Mouse (Mus musculus) limb, embryonic 12.5 days (tissue): Measurements from ENCODE around the gene Pex6. TPM values are rescaled to one million over a fixed set of nuclear protein-coding genes. Genes with fewer than 3 reads are reported as not detected.

Experiments
- ATAC-seq: fragments of 200-750 bp; cut with Nextera tagmentation; 2 replicates; pipeline ENCODE4 v1.8.0; 2017; ENCODE audit warnings: low read depth, moderate TSS enrichment; ENCODE audit not compliant: insufficient number of reproducible peaks, insufficient read depth, low FRiP score, low TSS enrichment
- H3K27ac ChIP-seq: fragments of 300-500 bp; sonication (generic); 2 replicates; pipeline ENCODE4 v1.5.1; 2016; ENCODE audit warnings: mild to moderate bottlenecking, moderate library complexity
- H3K27me3 ChIP-seq: fragments of 300-500 bp; sonication (generic); 2 replicates; pipeline ENCODE4 v1.6.1; 2016; ENCODE audit warnings: mild to moderate bottlenecking, moderate library complexity
- H3K36me3 ChIP-seq: fragments of 300-500 bp; sonication (generic); 2 replicates; pipeline ENCODE4 v1.6.1; 2016; ENCODE audit warnings: mild to moderate bottlenecking, moderate library complexity
- H3K4me1 ChIP-seq: fragments of 300-500 bp; sonication (generic); replicated peaks from 2 replicates; pipeline ENCODE4 v1.6.1; 2016
- H3K4me2 ChIP-seq: fragments of 300-500 bp; sonication (generic); 2 replicates; pipeline ENCODE4 v1.6.1; 2016; ENCODE audit warnings: mild to moderate bottlenecking, moderate library complexity
- H3K4me3 ChIP-seq: fragments of 300-500 bp; sonication (generic); replicated peaks from 2 replicates; pipeline ENCODE4 v1.5.1; 2016; ENCODE audit warnings: mild to moderate bottlenecking
- H3K9ac ChIP-seq: fragments of 300-500 bp; sonication (generic); replicated peaks from 2 replicates; pipeline ENCODE4 v1.6.1; 2016; ENCODE audit warnings: mild to moderate bottlenecking, moderate library complexity
- H3K9me3 ChIP-seq: fragments of 300-500 bp; sonication (generic); 2 replicates; pipeline ENCODE4 v1.6.1; 2016; ENCODE audit warnings: mild to moderate bottlenecking, moderate library complexity
- WGBS: fragments of 180-500 bp; shearing (Covaris S2); methylation state at CpG from one replicate; pipeline ENCODE4 v1.1.7; 2016; 5-methylcytosine and 5-hydroxymethylcytosine counted together
- polyA plus RNA-seq: library from polyadenylated mRNA; unstranded; fragments of >200 nt; fragmentation: Nextera tagmentation; extraction: Ambion mirVana; gene quantifications from 2 replicates; pipeline ENCODE4 v1.2.1, GENCODE M21; 2016

Pex6 gene
- 37.7 and 42.1 TPM in 2 replicates for polyA plus RNA-seq

DNA sequence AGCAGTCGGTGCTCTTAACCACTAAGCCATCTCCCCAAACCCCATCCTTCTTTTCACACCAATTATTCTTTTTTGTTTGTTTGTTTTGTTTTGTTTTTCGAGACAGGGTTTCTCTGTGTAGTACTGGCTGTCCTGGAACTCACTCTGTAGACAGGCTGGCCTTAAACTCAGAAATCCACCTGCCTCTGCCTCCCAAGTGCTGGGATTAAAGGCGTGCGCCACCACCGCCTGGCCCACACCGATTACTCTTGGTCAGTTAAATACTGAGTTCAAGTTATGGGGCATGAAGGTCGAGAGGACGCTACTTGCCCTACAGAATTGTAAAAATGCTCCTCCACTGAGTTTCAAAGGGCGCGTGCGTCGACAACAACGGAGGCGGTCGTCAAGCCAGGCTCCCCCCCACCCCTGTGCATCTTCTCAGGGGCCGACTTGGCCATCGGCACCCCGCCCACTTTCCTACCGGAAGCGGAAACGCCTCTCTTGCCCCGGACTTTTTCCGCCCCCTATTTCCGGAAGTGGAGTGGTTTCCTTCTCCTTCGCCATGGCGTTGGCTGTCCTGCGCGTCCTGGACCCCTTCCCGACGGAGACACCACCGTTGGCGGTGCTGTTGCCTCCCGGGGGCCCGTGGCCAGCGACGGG lies at the start of gene Pex6:
TSS of gene Pex6 (plus strand) at position 505 of the 639 bp plus-strand sequence.
- H3K4me3 ChIP-seq = peak within 1 kb of the TSS; percentile 100
- ATAC-seq = peak; percentile 76; the same call in 1 of the 2 replicates
- peak within 1 kb of the TSS; percentile 94 for H3K9ac ChIP-seq
- H3K27me3 ChIP-seq = no peaks in the 10 kb centered on the region
- WGBS = 8% methylated on average over 36 of the region's 36 CpGs
- H3K36me3 ChIP-seq = peaks cover 27% of the 10 kb centered on the region
- H3K9me3 ChIP-seq = no peaks in the 10 kb centered on the region
- peaks cover 19% of the 10 kb centered on the region for H3K4me1 ChIP-seq
- peak within 1 kb of the TSS; percentile 78 for H3K27ac ChIP-seq
- peak within 1 kb of the TSS; percentile 99 for H3K4me2 ChIP-seq

DNA sequence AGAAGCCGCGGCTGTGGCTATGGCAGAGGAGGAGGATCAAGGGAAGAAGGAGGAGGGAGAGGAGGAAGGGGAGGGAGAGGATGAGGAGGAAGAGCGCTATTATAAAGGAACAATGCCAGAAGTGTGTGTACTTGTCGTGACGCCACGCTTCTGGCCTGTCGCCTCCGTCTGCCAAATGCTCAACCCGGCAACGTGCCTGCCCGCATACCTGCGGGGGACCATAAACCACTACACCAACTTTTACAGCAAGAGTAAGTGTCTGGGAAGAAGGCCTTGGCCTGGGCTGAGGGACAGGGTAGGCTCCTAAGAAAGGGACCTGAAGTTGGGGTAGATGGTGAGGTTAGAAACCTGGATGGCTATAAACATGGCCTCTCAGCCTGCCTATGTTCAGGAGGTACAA lies 49.3 kb upstream of the Pex6 start:
- H3K4me2 ChIP-seq = no peak overlapping the region
- H3K27me3 ChIP-seq = no peaks in the 10 kb centered on the region
- ATAC-seq = no peak
- no peak overlapping the region for H3K27ac ChIP-seq
- 80% methylated on average over 12 of the region's 12 CpGs for WGBS
- no peak overlapping the region for H3K4me3 ChIP-seq
- H3K36me3 ChIP-seq = peaks cover 99% of the 10 kb centered on the region
- no peak overlapping the region for H3K9ac ChIP-seq
- no peaks in the 10 kb centered on the region for H3K4me1 ChIP-seq
- no peaks in the 10 kb centered on the region for H3K9me3 ChIP-seq

DNA sequence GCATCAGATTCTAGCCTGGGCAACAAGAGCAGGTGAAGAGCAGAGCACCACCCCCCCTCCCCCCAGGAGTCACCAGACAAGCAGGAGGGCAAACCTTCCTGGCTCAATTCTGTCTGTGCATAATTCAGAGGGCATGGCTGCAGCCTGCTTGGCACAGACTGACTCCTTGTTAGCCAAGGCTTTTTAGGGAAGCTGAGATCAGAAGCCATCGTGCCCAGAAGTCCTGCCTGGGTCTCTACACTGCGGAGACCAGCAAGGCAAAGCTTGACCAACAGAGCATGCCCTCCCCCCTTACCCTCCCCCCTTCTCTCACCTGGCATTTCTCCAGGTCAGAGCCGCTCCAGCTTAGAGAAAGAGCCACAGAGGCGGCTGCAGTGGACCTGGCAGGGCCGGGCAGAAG lies 48.5 kb upstream of the Pex6 start:
- Histone ChIP-seq H3K4me3 (no peak overlapping the region), H3K27me3 (no peaks in the 10 kb centered on the region), H3K36me3 (peaks cover 97% of the 10 kb centered on the region), H3K9ac (no peak overlapping the region), H3K4me1 (no peaks in the 10 kb centered on the region), H3K27ac (no peak overlapping the region), H3K9me3 (no peaks in the 10 kb centered on the region), H3K4me2 (no peak overlapping the region)
- ATAC-seq = no peak
- WGBS = 91% methylated on average over 5 of the region's 5 CpGs

DNA sequence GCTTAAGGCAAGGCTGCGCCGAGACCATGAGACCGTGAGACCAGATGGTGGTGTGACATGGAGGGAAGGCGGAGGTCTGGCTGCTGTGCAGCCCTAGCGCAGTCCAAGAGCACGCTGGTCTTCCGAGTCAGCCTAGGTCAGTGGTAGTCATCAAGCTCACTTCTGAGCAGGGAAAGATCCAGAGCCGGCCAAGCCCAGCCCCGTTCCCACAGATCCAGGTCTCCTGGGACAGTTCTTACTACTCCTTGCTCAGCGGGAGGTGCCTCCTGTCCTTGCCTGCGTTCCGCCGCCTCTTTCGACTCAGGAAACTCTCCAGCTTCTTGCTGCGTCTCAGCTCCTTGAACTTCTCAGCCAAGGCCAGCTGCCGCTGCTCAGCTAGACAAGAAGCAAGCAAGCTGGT lies 43.6 kb upstream of the Pex6 start:
- ATAC-seq = no peak
- Histone ChIP-seq H3K4me2 (no peak overlapping the region), H3K9me3 (no peaks in the 10 kb centered on the region; the same call in 1 of the 2 replicates), H3K27me3 (no peaks in the 10 kb centered on the region), H3K36me3 (peaks cover 84% of the 10 kb centered on the region), H3K4me3 (no peak overlapping the region), H3K9ac (no peak overlapping the region), H3K27ac (no peak overlapping the region), H3K4me1 (no peaks in the 10 kb centered on the region)
- WGBS = 94% methylated on average over 16 of the region's 16 CpGs

DNA sequence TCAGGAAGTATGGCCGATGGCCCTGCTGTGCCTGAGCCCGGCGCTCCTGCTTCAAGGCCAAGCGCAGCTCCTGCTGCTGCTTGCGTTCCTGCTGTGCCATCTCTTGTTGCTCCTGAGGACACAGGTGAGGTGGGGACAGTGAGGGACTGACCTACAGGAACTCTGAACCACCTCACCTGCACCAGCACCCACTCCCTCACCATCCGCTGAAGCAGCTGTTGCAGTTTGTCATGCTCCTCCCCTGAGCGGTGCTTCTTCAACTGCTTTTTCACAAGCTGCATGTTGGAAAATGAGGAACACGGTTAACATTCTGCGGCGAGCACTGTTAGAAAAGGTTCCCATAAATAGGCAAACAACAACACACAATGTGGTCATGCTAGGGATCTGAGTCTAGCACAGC lies 41.4 kb upstream of the Pex6 start:
- H3K4me1 ChIP-seq = peaks cover 15% of the 10 kb centered on the region
- no peak overlapping the region for H3K4me3 ChIP-seq
- peaks cover 68% of the 10 kb centered on the region for H3K36me3 ChIP-seq
- H3K9me3 ChIP-seq = no peaks in the 10 kb centered on the region; the same call in 1 of the 2 replicates
- no peak overlapping the region for H3K27ac ChIP-seq
- H3K9ac ChIP-seq = no peak overlapping the region
- WGBS = 93% methylated on average over 10 of the region's 10 CpGs
- H3K27me3 ChIP-seq = no peaks in the 10 kb centered on the region
- ATAC-seq = no peak
- H3K4me2 ChIP-seq = no peak overlapping the region

DNA sequence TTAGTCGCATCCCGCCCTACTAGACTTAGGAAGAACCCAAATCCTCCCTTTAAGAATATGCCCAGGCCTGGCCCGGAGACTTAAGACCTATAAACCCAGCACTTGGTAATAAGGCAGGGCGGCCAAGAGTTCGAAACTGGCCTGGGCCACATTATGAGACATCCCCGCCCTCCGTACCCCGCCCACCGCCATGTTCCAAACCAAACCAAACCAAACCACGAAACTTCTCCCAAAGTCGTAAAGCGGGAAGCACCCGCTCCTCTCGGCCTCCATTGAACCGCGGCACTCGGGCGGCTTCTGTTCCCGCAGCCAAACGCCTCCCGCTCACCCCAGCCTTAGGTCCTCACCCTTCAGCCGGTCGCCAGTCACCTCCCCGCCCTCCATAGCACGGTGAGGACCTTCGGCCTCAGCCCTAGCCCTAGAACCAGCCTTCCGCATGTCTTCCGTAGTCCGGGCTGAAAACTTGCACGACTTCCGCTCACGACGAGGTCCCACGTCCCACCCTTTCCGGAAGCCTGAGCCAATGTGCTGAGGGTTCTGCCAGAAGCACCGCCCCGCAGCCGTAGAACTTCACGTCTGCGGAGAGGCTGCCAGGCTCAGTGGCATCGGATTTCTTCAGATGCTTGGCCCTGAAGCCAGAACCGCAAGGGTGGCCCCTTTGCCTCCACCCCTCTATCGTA lies 37.3 kb upstream of the Pex6 start, which contains the start of gene Rrp36:
TSS of gene Rrp36 (minus strand) at position 503 of the 680 bp plus-strand sequence.
- H3K27ac ChIP-seq = peak within 1 kb of the TSS; percentile 94
- peak; percentile 88 for ATAC-seq

DNA sequence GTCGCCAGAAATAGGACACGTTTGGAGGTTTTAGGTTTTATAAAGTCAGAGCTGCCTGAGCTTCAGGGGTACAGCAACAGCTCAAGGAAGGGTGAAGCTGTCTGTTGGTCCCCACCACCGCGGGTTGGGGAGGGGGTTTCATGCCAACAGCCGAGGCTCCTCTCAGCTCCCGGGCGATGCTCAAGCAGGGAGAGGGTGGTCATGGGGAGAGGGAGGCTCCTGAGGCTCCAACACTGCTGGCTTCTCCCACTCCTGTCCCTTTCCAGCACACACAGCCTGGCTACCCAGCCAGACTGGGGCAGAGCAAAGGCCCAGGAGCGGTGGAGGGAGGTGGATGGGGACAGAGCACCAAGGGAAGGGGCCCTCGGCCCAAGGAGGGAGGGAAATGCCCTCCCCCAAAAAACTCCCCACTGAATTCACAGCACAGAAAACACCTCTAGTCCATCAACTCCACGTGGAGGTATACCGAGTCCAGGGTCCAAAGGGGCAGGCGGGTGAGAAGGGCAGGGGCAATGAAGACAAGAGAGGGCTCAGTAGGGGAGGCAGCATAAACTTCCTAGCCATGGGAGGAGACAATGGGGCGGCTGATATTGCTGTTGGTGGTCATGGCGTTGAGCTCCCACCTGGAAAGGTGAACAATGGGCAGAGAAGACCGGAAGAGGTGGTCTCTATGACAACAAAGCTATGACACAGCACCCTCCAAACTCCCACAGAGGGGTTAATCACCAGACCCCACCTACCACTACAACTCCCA lies 36.6 kb upstream of the Pex6 start:
- H3K27me3 ChIP-seq = no peaks in the 10 kb centered on the region
- H3K4me3 ChIP-seq = peak overlapping the region; percentile 63
- peaks cover 40% of the 10 kb centered on the region for H3K4me1 ChIP-seq
- WGBS = 20% methylated on average over 15 of the region's 15 CpGs
- ATAC-seq = peak; percentile 24; the same call in 1 of the 2 replicates
- H3K27ac ChIP-seq = peak overlapping the region; percentile 94
- peak overlapping the region; percentile 82 for H3K4me2 ChIP-seq
- no peaks in the 10 kb centered on the region for H3K9me3 ChIP-seq
- H3K9ac ChIP-seq = peak overlapping the region; percentile 83
- H3K36me3 ChIP-seq = peaks cover 61% of the 10 kb centered on the region

More for the DNA sequence above, 37.3 kb upstream of the Pex6 start, which contains the start of gene Rrp36:
- H3K9me3 ChIP-seq = no peaks in the 10 kb centered on the region; the same call in 1 of the 2 replicates
- H3K27me3 ChIP-seq = no peaks in the 10 kb centered on the region
- 1% methylated on average over 43 of the region's 43 CpGs for WGBS
- H3K36me3 ChIP-seq = peaks cover 66% of the 10 kb centered on the region
- peak within 1 kb of the TSS; percentile 83 for H3K9ac ChIP-seq
- peak within 1 kb of the TSS; percentile 63 for H3K4me3 ChIP-seq
- peak within 1 kb of the TSS; percentile 82 for H3K4me2 ChIP-seq
- peaks cover 32% of the 10 kb centered on the region for H3K4me1 ChIP-seq

DNA sequence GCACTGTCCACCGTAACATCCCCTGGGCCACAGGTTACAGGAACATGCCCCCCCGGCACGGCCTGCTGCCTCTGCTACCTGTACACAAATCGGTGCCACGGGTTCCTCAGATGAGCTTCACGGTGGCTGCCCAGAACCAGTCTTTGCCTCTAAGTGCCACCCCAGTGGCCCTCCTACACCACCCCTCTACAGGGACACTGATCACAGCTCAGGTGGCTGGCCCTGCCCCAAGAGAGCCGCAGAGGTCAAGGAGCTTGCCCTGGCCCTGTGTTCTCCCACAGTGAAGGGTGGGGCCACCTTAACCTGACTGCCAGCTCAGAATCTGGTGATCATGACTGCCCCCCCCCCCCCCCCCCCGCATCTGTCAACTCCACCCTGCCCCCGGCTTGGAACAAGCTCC lies 32.8 kb upstream of the Pex6 start, which contains the start of gene Mea1:
TSS of gene Mea1 (plus strand) at position 378 of the 400 bp plus-strand sequence.
- WGBS = 94% methylated on average over 8 of the region's 9 CpGs
- no peak for ATAC-seq
- Histone ChIP-seq H3K4me2 (peak within 1 kb of the TSS; percentile 88), H3K27ac (0 out of 2 replicates have a peak within 1 kb of the TSS, but pooled peaks have one; percentile 18), H3K9ac (peak within 1 kb of the TSS; percentile 78), H3K36me3 (peaks cover 50% of the 10 kb centered on the region), H3K27me3 (no peaks in the 10 kb centered on the region), H3K4me1 (peaks cover 46% of the 10 kb centered on the region), H3K9me3 (no peaks in the 10 kb centered on the region), H3K4me3 (peak within 1 kb of the TSS; percentile 86)

DNA sequence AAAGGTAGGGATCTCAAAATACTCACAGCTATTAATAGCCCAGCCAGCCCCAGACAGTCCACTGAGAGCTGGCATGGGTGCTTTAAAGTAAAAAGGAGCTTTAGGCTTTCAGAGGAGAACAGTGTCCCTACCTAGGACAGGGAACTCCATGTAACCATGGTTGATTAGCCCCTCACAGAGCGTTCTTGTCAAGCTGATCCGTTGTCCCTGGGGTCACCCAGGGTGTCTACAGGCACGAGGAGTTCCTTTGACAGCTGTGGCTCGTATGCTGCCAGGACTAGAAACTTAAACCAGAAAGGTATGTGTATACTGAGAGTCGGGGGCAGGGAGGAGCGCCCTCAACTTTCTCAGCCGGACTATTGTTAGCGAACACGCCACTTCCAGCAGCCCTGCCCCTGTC lies 32.4 kb upstream of the Pex6 start:
- no peaks in the 10 kb centered on the region for H3K9me3 ChIP-seq
- no peaks in the 10 kb centered on the region for H3K27me3 ChIP-seq
- H3K9ac ChIP-seq = peak overlapping the region; percentile 78
- peaks cover 43% of the 10 kb centered on the region for H3K4me1 ChIP-seq
- H3K27ac ChIP-seq = 0 out of 2 replicates have a peak overlapping the region, but pooled peaks have one; percentile 18
- peak overlapping the region; percentile 86 for H3K4me3 ChIP-seq
- 61% methylated on average over 9 of the region's 9 CpGs for WGBS
- H3K36me3 ChIP-seq = peaks cover 55% of the 10 kb centered on the region
- no peak for ATAC-seq
- peak overlapping the region; percentile 88 for H3K4me2 ChIP-seq

DNA sequence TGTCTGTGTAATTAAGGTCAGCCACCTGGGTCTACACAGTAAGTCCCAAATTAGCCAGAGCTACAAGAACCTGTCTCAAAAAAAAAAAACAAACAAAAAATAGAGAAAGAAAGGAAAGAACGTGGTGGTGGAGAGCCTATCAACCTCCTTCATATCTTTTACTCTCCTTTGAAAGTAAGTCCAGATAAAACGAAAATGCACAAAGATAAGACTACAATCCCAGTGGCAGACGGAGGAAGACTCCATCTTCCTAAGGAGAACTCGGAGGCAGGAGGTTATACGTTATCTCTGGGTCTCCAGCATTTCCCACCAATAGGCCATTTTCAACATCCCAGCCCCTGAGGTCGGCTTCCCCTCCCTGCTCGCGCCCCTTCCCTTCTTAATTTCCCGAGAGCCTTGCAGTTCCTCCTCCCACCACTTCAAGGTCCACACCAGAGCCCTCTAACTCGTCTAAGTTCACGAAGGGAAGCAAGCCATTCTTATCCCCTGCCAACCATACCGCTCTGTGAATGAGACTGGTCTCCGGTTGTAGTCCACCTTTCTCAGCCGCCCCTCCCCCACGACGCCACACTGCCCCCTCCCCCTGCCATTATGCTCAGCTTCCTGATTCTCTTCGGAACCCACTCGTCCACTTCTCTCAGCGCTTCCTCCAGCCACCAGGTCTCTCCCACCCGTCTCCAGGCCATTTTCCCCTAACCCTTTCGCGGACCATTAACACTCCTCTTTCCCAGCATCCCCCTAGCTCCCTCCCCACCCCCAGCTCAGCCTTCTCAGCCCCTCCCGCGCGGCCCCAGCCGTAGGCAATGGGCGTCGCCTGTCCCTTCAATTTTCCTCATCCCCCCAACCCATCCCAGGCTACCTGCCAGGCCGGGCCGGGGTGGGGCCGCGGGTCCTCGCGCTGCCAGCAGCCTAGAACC lies 31.2 kb upstream of the Pex6 start:
- H3K27me3 ChIP-seq = no peaks in the 10 kb centered on the region
- peaks cover 35% of the 10 kb centered on the region for H3K4me1 ChIP-seq
- 0 out of 2 replicates have a peak, but pooled peaks have one; percentile 1 for ATAC-seq
- H3K36me3 ChIP-seq = peaks cover 62% of the 10 kb centered on the region
- H3K27ac ChIP-seq = peak overlapping the region; percentile 92
- peak overlapping the region; percentile 78 for H3K9ac ChIP-seq
- peak overlapping the region; percentile 86 for H3K4me3 ChIP-seq
- WGBS = 1% methylated on average over 34 of the region's 34 CpGs
- no peaks in the 10 kb centered on the region for H3K9me3 ChIP-seq
- H3K4me2 ChIP-seq = peak overlapping the region; percentile 88
